Mouse (Mus musculus) CH12.LX (cell line): ENCODE measurements around the gene Fgfr2.
"Not testable (repeated sequence)": the region's sequence is repeated elsewhere in the genome, so short reads cannot be mapped to it uniquely, and the experiment has no call there.

ENCODE experiments used
- CTCF ChIP-seq, 2 experiments: IDR thresholded peaks in 1 of 2; conservative IDR thresholded peaks in 1 of 2; 2 replicates each; pipeline ENCODE4 v1.5.1; 2011 to 2012; ENCODE audit warnings: low read depth in 2 of 2, low read length in 2 of 2, improper control_type of control experiment in 1 of 2, inconsistent platforms in 1 of 2, mild to moderate bottlenecking in 1 of 2, moderate library complexity in 1 of 2
- EP300 ChIP-seq: IDR thresholded peaks from 2 replicates; pipeline ENCODE4 v1.6.1; 2011; ENCODE audit warnings: low read length, improper control_type of control experiment
- MAX ChIP-seq: IDR thresholded peaks from 2 replicates; pipeline ENCODE4 v1.6.1; 2011; ENCODE audit warnings: low read length, improper control_type of control experiment
- MYC ChIP-seq: IDR thresholded peaks from 2 replicates; pipeline ENCODE4 v1.6.1; 2011; ENCODE audit warnings: low read depth, mild to moderate bottlenecking, improper control_type of control experiment, low read length
- POLR2A ChIP-seq: IDR thresholded peaks from 2 replicates; pipeline ENCODE4 v1.6.1; 2011; ENCODE audit warnings: low read depth, mild to moderate bottlenecking, improper control_type of control experiment, low read length
- RAD21 ChIP-seq: IDR thresholded peaks from 2 replicates; pipeline ENCODE4 v1.6.1; 2011; ENCODE audit warnings: low read depth, mild to moderate bottlenecking, low read length, improper control_type of control experiment, moderate library complexity
- SIN3A ChIP-seq: IDR thresholded peaks from 2 replicates; pipeline ENCODE4 v1.6.1; 2012; ENCODE audit warnings: low read length, improper control_type of control experiment, inconsistent platforms
- SMC3 ChIP-seq: IDR thresholded peaks from 2 replicates; pipeline ENCODE4 v1.6.1; 2011; ENCODE audit warnings: low read depth, low read length, improper control_type of control experiment
- USF1 ChIP-seq: IDR thresholded peaks from 2 replicates; pipeline ENCODE4 v1.6.1; 2014; ENCODE audit warnings: low read depth, mild to moderate bottlenecking, inconsistent platforms, low read length, improper control_type of control experiment
- ZNF384 ChIP-seq: IDR thresholded peaks from 2 replicates; pipeline ENCODE4 v1.6.1; 2012; ENCODE audit warnings: low read depth, low read length, improper control_type of control experiment, inconsistent platforms

DNA sequence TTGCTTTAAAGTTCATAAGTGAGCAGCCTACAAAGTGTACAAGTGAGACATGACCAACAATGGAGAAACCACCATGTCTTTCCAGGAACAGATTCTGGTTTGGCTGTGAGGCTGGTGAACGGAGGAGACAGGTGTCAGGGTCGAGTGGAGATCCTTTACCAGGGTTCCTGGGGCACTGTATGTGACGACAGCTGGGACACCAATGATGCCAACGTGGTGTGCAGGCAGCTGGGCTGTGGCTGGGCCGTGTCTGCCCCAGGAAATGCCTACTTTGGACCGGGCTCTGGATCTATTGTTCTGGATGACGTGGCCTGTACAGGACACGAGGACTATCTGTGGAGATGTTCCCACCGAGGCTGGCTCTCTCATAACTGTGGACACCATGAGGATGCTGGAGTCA, 2065.2 kb downstream of the Fgfr2 start:
- not testable (repeated sequence) for TF ChIP-seq CTCF (conservative IDR thresholded peaks at IDR 0.05 in 1 of 2, IDR thresholded peaks at IDR 0.05 in 1 of 2; ENCODE audit: low read depth in 2 of 2, low read length in 2 of 2); ZNF384; EP300; POLR2A; MYC; MAX; SMC3; RAD21; USF1; SIN3A
